In the genomic region with DNA sequence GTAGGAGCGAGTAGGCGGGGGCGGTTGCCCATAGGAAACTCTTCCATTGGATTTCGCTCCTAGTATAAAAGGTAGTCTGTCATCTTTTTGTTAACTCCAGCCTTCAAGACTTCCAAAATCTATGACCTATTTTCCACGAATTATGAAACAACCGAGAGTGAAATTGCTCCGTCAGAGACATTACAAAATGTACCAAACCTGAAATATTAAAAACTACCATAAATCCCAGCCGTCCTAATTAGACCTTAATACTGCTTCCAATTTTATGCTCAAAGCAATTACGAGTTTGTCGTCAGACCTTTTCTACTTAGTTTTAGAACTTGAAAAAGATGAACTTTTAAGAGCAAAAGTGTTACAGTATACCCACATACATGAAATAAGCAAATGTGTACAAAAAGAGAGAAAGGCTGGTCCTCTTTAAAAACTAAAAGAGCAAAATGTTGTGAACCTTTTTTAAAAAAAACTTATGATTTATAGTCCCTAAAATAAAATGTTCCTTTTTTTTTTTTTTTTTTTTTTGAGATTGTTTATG, we compare ENCODE assay signal across 8 mouse cellular contexts. TPM values are rescaled to one million over a fixed set of nuclear protein-coding genes. Genes with fewer than 3 reads are reported as not detected.
DNase-seq lines count a peak whose midpoint lies in the region; ATAC-seq and TF ChIP-seq lines count a peak whose summit lies in the region.

No protein-coding gene starts in this region.

- H3K36me3 ChIP-seq in lung, embryonic 16.5 days (ENCODE audit: control insufficient read depth, insufficient read depth, low read length): no peaks in the 10 kb centered on the region; the same call in none of the 2 replicates
- peaks cover 5% of the 10 kb centered on the region; the same call in 1 of the 2 replicates for H3K36me3 ChIP-seq in forebrain, embryonic 16.5 days (ENCODE audit: control insufficient read depth, insufficient read depth)
- H3K36me3 ChIP-seq in limb, embryonic 14.5 days (ENCODE audit: control insufficient read depth, insufficient read depth, low read length): peaks cover 25% of the 10 kb centered on the region
- peaks cover 6% of the 10 kb centered on the region; the same call in 1 of the 2 replicates for H3K36me3 ChIP-seq in stomach, embryonic 15.5 days

- peak overlapping the region; percentile 90 for H3K4me3 ChIP-seq in lung, embryonic 16.5 days (ENCODE audit: low read length)
- H3K4me3 ChIP-seq in forebrain, embryonic 16.5 days (replicated peaks; ENCODE audit: low read length): peak overlapping the region; percentile 98
- H3K4me3 ChIP-seq in limb, embryonic 14.5 days (replicated peaks; ENCODE audit: low read length): peak overlapping the region; percentile 96
- H3K4me3 ChIP-seq in stomach, embryonic 15.5 days (replicated peaks): peak overlapping the region; percentile 72

- H3K9me3 ChIP-seq in lung, embryonic 16.5 days (ENCODE audit: control insufficient read depth, low read length): no peaks in the 10 kb centered on the region
- H3K9me3 ChIP-seq in forebrain, embryonic 16.5 days (ENCODE audit: control insufficient read depth, low read length): no peaks in the 10 kb centered on the region
- H3K9me3 ChIP-seq in limb, embryonic 14.5 days (ENCODE audit: control insufficient read depth, low read length): no peaks in the 10 kb centered on the region
- no peaks in the 10 kb centered on the region for H3K9me3 ChIP-seq in stomach, embryonic 15.5 days

- H3K27me3 ChIP-seq in lung, embryonic 16.5 days (ENCODE audit: control insufficient read depth, insufficient read depth, low read depth, low read length): no peaks in the 10 kb centered on the region
- H3K27me3 ChIP-seq in forebrain, embryonic 16.5 days (replicated peaks; ENCODE audit: control insufficient read depth, insufficient read depth, low read length): no peaks in the 10 kb centered on the region
- no peaks in the 10 kb centered on the region for H3K27me3 ChIP-seq in limb, embryonic 14.5 days (ENCODE audit: control insufficient read depth, insufficient read depth, low read length)
- H3K27me3 ChIP-seq in stomach, embryonic 15.5 days (replicated peaks): no peaks in the 10 kb centered on the region

- H3K27ac ChIP-seq in lung, embryonic 16.5 days (ENCODE audit: low read length): no peak overlapping the region
- no peak overlapping the region for H3K27ac ChIP-seq in forebrain, embryonic 16.5 days (ENCODE audit: low read length)
- H3K27ac ChIP-seq in limb, embryonic 14.5 days (replicated peaks; ENCODE audit: low read depth, low read length): no peak overlapping the region
- no peak overlapping the region for H3K27ac ChIP-seq in stomach, embryonic 15.5 days

- peaks cover 14% of the 10 kb centered on the region for H3K4me1 ChIP-seq in lung, embryonic 16.5 days (replicated peaks; ENCODE audit: control insufficient read depth, insufficient read depth, low read length)
- H3K4me1 ChIP-seq in forebrain, embryonic 16.5 days (replicated peaks; ENCODE audit: control insufficient read depth, insufficient read depth, low read length): peaks cover 26% of the 10 kb centered on the region
- H3K4me1 ChIP-seq in limb, embryonic 14.5 days (ENCODE audit: control insufficient read depth, insufficient read depth, low read length): peaks cover 14% of the 10 kb centered on the region
- peaks cover 5% of the 10 kb centered on the region; the same call in 1 of the 2 replicates for H3K4me1 ChIP-seq in stomach, embryonic 15.5 days

- DNase-seq in lung, postnatal 10 days: no peak
- DNase-seq in limb, embryonic 14.5 days (ENCODE audit: low spot score): no peak
- DNase-seq in frontal cortex, postnatal 10 days (ENCODE audit: low spot score in 2 of 2): no peak
- DNase-seq in layer of hippocampus, adult 9-11 months: no peak
- no peak for DNase-seq in kidney, postnatal 25 days

- no peak for ATAC-seq in lung, embryonic 16.5 days (ENCODE audit: low read depth)
- no peak for ATAC-seq in forebrain, embryonic 16.5 days
- no peak for ATAC-seq in limb, embryonic 14.5 days (ENCODE audit: low FRiP score, low read depth)
- ATAC-seq in stomach, embryonic 15.5 days (ENCODE audit: insufficient read depth, low FRiP score, low read depth): no peak

- H3K4me2 ChIP-seq in lung, embryonic 16.5 days (ENCODE audit: low read depth, low read length): peak overlapping the region; percentile 90
- peak overlapping the region; percentile 78 for H3K4me2 ChIP-seq in forebrain, embryonic 16.5 days (ENCODE audit: low read length)
- peak overlapping the region; percentile 83 for H3K4me2 ChIP-seq in limb, embryonic 14.5 days (replicated peaks; ENCODE audit: low read depth, low read length, severe bottlenecking)
- peak overlapping the region; percentile 82 for H3K4me2 ChIP-seq in stomach, embryonic 15.5 days

- TF ChIP-seq POLR2A in limb, embryonic 14.5 days (IDR thresholded peaks at IDR 0.05; ENCODE audit: borderline replicate concordance, extremely low read depth, insufficient read depth, insufficient read length): no peak

- WGBS in lung, embryonic 16.5 days: 8% methylated on average over 10 of the region's 10 CpGs
- WGBS in forebrain, embryonic 16.5 days: 9% methylated on average over 10 of the region's 10 CpGs
- 5% methylated on average over 10 of the region's 10 CpGs for WGBS in limb, embryonic 14.5 days
- 6% methylated on average over 10 of the region's 10 CpGs for WGBS in stomach, embryonic 15.5 days

- H3K9ac ChIP-seq in lung, embryonic 16.5 days (ENCODE audit: low read length): no peak overlapping the region
- no peak overlapping the region for H3K9ac ChIP-seq in forebrain, embryonic 16.5 days (replicated peaks; ENCODE audit: low read depth, low read length)
- H3K9ac ChIP-seq in limb, embryonic 14.5 days (ENCODE audit: low read depth, low read length, severe bottlenecking): no peak overlapping the region
- H3K9ac ChIP-seq in stomach, embryonic 15.5 days: no peak overlapping the region

RNA-seq across cellular contexts. Expression of gene Fbxl20, which starts 0.5 kb away (rescaled TPM):
- polyA plus RNA-seq in lung, embryonic 16.5 days (2015; fragmentation: Nextera tagmentation; extraction: Ambion mirVana): 13.9 and 17.0 TPM in 2 replicates
- 28.0 and 32.1 TPM in 2 replicates for polyA plus RNA-seq in forebrain, embryonic 16.5 days (2015; fragmentation: Nextera tagmentation; extraction: Ambion mirVana)
- polyA plus RNA-seq in limb, embryonic 14.5 days (2012; rRNA removed): 18.4 and 22.5 TPM in 2 replicates
- polyA plus RNA-seq in limb, embryonic 14.5 days (2014; fragmentation: Nextera tagmentation; extraction: Ambion mirVana): 17.8 and 18.4 TPM in 2 replicates
- 15.9 and 17.3 TPM in 2 replicates for polyA plus RNA-seq in stomach, embryonic 15.5 days (2015; fragmentation: Nextera tagmentation; extraction: Ambion mirVana)

RNA-seq across cellular contexts. Expression of gene Med1, which starts 42.4 kb away (rescaled TPM):
- polyA plus RNA-seq in lung, embryonic 16.5 days (2015; fragmentation: Nextera tagmentation; extraction: Ambion mirVana): 58.1 and 59.2 TPM in 2 replicates
- 67.7 and 75.3 TPM in 2 replicates for polyA plus RNA-seq in forebrain, embryonic 16.5 days (2015; fragmentation: Nextera tagmentation; extraction: Ambion mirVana)
- 27.9 and 28.5 TPM in 2 replicates for polyA plus RNA-seq in limb, embryonic 14.5 days (2012; rRNA removed)
- polyA plus RNA-seq in limb, embryonic 14.5 days (2014; fragmentation: Nextera tagmentation; extraction: Ambion mirVana): 51.3 and 59.4 TPM in 2 replicates
- polyA plus RNA-seq in stomach, embryonic 15.5 days (2015; fragmentation: Nextera tagmentation; extraction: Ambion mirVana): 54.5 and 57.4 TPM in 2 replicates

RNA-seq across cellular contexts. Expression of gene Cdk12, which starts 52.2 kb away (rescaled TPM):
- polyA plus RNA-seq in lung, embryonic 16.5 days (2015; fragmentation: Nextera tagmentation; extraction: Ambion mirVana): 8.5 and 8.8 TPM in 2 replicates
- polyA plus RNA-seq in forebrain, embryonic 16.5 days (2015; fragmentation: Nextera tagmentation; extraction: Ambion mirVana): 11.6 and 12.3 TPM in 2 replicates
- polyA plus RNA-seq in limb, embryonic 14.5 days (2012; rRNA removed): 25.7 and 27.0 TPM in 2 replicates
- polyA plus RNA-seq in limb, embryonic 14.5 days (2014; fragmentation: Nextera tagmentation; extraction: Ambion mirVana): 13.6 and 14.5 TPM in 2 replicates
- 9.4 and 9.7 TPM in 2 replicates for polyA plus RNA-seq in stomach, embryonic 15.5 days (2015; fragmentation: Nextera tagmentation; extraction: Ambion mirVana)
